Mouse (Mus musculus) testis, adult 2 months (tissue): ENCODE measurements around the gene Zfp825. TPM values are rescaled to one million over a fixed set of nuclear protein-coding genes. Genes with fewer than 3 reads are reported as not detected.

Experiments used
- H3K27ac ChIP-seq: fragments of 200-500 bp; 2 replicates; pipeline ENCODE4 v1.5.1; 2012; ENCODE audit warnings: low read depth, low read length; ENCODE audit not compliant: control insufficient read depth, insufficient read depth
- H3K27me3 ChIP-seq: fragments of 200-500 bp; 2 replicates; pipeline ENCODE4 v1.6.1; 2012; ENCODE audit warnings: mild to moderate bottlenecking, low read length, moderate library complexity; ENCODE audit not compliant: control insufficient read depth, insufficient read depth
- H3K36me3 ChIP-seq: fragments of 200-500 bp; 2 replicates; pipeline ENCODE4 v1.6.1; 2012; ENCODE audit warnings: mild to moderate bottlenecking, low read length; ENCODE audit not compliant: control insufficient read depth, insufficient read depth
- H3K4me1 ChIP-seq: fragments of 200-500 bp; 2 replicates; pipeline ENCODE4 v1.6.1; 2012; ENCODE audit warnings: low read length; ENCODE audit not compliant: control insufficient read depth, insufficient read depth
- H3K4me3 ChIP-seq: fragments of 200-500 bp; 2 replicates; pipeline ENCODE4 v1.5.1; 2012; ENCODE audit warnings: low read depth, mild to moderate bottlenecking, low read length, moderate library complexity, mixed read lengths; ENCODE audit not compliant: control insufficient read depth
- CTCF ChIP-seq: fragments of 200-500 bp; IDR thresholded peaks from 2 replicates; pipeline ENCODE4 v1.5.1; 2012; ENCODE audit warnings: low read depth, mild to moderate bottlenecking, inconsistent platforms, low read length, moderate library complexity; ENCODE audit not compliant: control insufficient read depth, insufficient read depth, insufficient replicate concordance
- POLR2A ChIP-seq: fragments of 200-500 bp; IDR thresholded peaks from 2 replicates; pipeline ENCODE4 v1.6.1; 2012; ENCODE audit warnings: low read depth, mild to moderate bottlenecking, inconsistent platforms, low read length, moderate library complexity; ENCODE audit not compliant: control insufficient read depth
- polyA plus RNA-seq: library from polyadenylated mRNA; depleted of rRNA; stranded (reverse); fragments of >200 nt; gene quantifications from 2 replicates; pipeline ENCODE4 v1.2.3, GENCODE M21; 2012; rRNA removed

The Zfp825 gene
- polyA plus RNA-seq, 1 experiment: 0.52 TPM

DNA sequence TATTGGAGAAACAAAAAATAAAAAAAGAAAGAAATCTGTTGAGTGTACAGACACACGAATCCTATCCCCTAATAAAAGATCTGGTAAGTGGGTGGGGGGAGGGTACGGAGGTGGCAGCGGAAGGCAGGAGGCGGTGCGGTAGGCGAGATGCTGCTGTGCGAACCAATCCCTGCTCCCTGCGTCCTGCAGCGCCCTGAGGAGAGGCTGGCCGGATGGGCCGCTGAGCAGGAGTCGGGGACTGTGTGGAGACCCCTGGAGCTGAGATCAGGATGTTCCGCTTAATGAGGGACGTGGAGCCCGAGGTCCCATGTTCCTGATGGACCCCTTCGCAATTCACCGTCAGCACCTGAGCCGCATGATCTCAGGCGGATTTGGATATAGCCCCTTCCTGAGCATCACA is 53.9 kb downstream of the Zfp825 start:
- H3K27ac ChIP-seq: no peak overlapping the region
- H3K27me3 ChIP-seq: no peaks in the 10 kb centered on the region
- no peaks in the 10 kb centered on the region for H3K36me3 ChIP-seq
- H3K4me3 ChIP-seq: no peak overlapping the region
- no peak for TF ChIP-seq POLR2A
- no peak for TF ChIP-seq CTCF
- H3K4me1 ChIP-seq: no peaks in the 10 kb centered on the region

Other genes starting within 250 kb of the Zfp825 start
- gene Ahrr, start 201.7 kb downstream of the Zfp825 start, polyA plus RNA-seq: 0.07 and 0.46 TPM in 2 replicates
- 37.6 and 40.7 TPM in 2 replicates for gene Pdcd6, start 176.4 kb downstream of the Zfp825 start, polyA plus RNA-seq
- gene Sdha, start 143.7 kb downstream of the Zfp825 start, polyA plus RNA-seq: 68.3 and 83.1 TPM in 2 replicates
- 4.7 and 5.2 TPM in 2 replicates for gene Ccdc127, start 143.7 kb downstream of the Zfp825 start, polyA plus RNA-seq
- gene Lrrc14b, start 130.0 kb downstream of the Zfp825 start, polyA plus RNA-seq: 0.06 and 0.08 TPM in 2 replicates
- gene Zfp72, start 103.2 kb downstream of the Zfp825 start, polyA plus RNA-seq: 2.2 and 2.3 TPM in 2 replicates
- 1.8 and 2.9 TPM in 2 replicates for gene Ftl1-ps1, start 94.3 kb downstream of the Zfp825 start, polyA plus RNA-seq
- 2.9 and 3.1 TPM in 2 replicates for gene Erap1, start 145.6 kb upstream of the Zfp825 start, polyA plus RNA-seq